Mouse (Mus musculus) hindbrain, embryonic 13.5 days (tissue): ENCODE results near the gene Ctla4. TPM values are rescaled to one million over a fixed set of nuclear protein-coding genes. Genes with fewer than 3 reads are reported as not detected.
A peak's percentile ranks its signal among the peaks of the same experiment; 100 is the strongest.

ENCODE experiments used
- ATAC-seq: fragments of 200-750 bp; cut with Nextera tagmentation; 2 replicates; pipeline ENCODE4 v1.8.0; 2017; ENCODE audit warnings: moderate TSS enrichment; ENCODE audit not compliant: low FRiP score
- H3K27ac ChIP-seq: fragments of 300-500 bp; sonication (generic); 2 replicates; pipeline ENCODE4 v1.5.1; 2015; ENCODE audit warnings: inconsistent platforms, mild to moderate bottlenecking, moderate library complexity
- H3K27me3 ChIP-seq: fragments of 300-500 bp; sonication (generic); 2 replicates; pipeline ENCODE4 v1.6.1; 2015; ENCODE audit warnings: mild to moderate bottlenecking, inconsistent platforms
- H3K36me3 ChIP-seq: fragments of 300-500 bp; sonication (generic); 2 replicates; pipeline ENCODE4 v1.6.1; 2015; ENCODE audit warnings: mild to moderate bottlenecking, inconsistent platforms
- H3K4me1 ChIP-seq: fragments of 300-500 bp; sonication (generic); replicated peaks from 2 replicates; pipeline ENCODE4 v1.6.1; 2015; ENCODE audit warnings: inconsistent platforms
- H3K4me2 ChIP-seq: fragments of 300-500 bp; sonication (generic); 2 replicates; pipeline ENCODE4 v1.6.1; 2015; ENCODE audit warnings: inconsistent platforms, mild to moderate bottlenecking, moderate library complexity
- H3K4me3 ChIP-seq: fragments of 300-500 bp; sonication (generic); 2 replicates; pipeline ENCODE4 v1.5.1; 2015; ENCODE audit warnings: mild to moderate bottlenecking, inconsistent platforms
- H3K9ac ChIP-seq: fragments of 300-500 bp; sonication (generic); 2 replicates; pipeline ENCODE4 v1.6.1; 2015; ENCODE audit warnings: mild to moderate bottlenecking, inconsistent platforms
- H3K9me3 ChIP-seq: fragments of 300-500 bp; sonication (generic); 2 replicates; pipeline ENCODE4 v1.6.1; 2016; ENCODE audit warnings: inconsistent platforms
- WGBS: fragments of 180-500 bp; shearing (Covaris S2); methylation state at CpG from one replicate; pipeline ENCODE4 v1.1.7; 2015; 5-methylcytosine and 5-hydroxymethylcytosine counted together
- polyA plus RNA-seq: library from polyadenylated mRNA; unstranded; fragments of >200 nt; fragmentation: Nextera tagmentation; extraction: Ambion mirVana; gene quantifications from 2 replicates; pipeline ENCODE4 v1.2.1, GENCODE M21; 2015

The Ctla4 gene
- polyA plus RNA-seq, 1 experiment from 2014 or later = not detected

- H3K36me3 ChIP-seq = no peaks in the 10 kb centered on the region
- ATAC-seq = no peak
- WGBS = 59% methylated on average over 1 of the region's 1 CpGs
These were observed 22.9 kb downstream of the Ctla4 start for GRCm38 (mm10) chr1:60909746-60910145.

DNA sequence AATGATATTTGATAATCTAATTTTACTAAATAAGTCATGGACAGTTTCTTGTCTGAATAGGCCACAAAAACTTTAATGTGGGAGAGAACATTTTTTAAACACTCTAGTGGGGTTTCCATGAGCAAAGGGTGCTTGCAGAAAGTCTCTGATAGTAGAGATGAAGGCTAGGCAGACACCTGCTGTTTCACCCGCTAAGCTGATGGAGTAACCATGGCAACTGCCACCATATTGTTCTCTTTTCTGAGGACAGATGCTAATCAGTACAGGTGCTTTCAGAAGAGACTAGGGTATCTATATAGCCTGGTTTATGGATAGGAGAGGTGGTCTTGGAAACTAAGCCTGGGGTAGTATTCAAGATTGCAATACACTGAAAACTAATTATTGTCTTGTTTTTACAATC lies 24.0 kb downstream of the Ctla4 start:
- WGBS = 36% methylated on average over 1 of the region's 1 CpGs
- Histone ChIP-seq H3K9me3 (no peaks in the 10 kb centered on the region), H3K27me3 (no peaks in the 10 kb centered on the region), H3K4me2 (no peak overlapping the region), H3K4me1 (no peaks in the 10 kb centered on the region), H3K9ac (no peak overlapping the region), H3K36me3 (no peaks in the 10 kb centered on the region), H3K27ac (no peak overlapping the region), H3K4me3 (no peak overlapping the region)
- no peak for ATAC-seq

More at GRCm38 (mm10) chr1:60909746-60910145, 22.9 kb downstream of the Ctla4 start:
- no peak overlapping the region for H3K4me2 ChIP-seq
- no peaks in the 10 kb centered on the region for H3K4me1 ChIP-seq
- H3K9ac ChIP-seq = no peak overlapping the region
- no peak overlapping the region for H3K27ac ChIP-seq
- H3K27me3 ChIP-seq = no peaks in the 10 kb centered on the region
- H3K4me3 ChIP-seq = no peak overlapping the region
- H3K9me3 ChIP-seq = no peaks in the 10 kb centered on the region

- Histone ChIP-seq H3K4me1 (no peaks in the 10 kb centered on the region), H3K4me2 (no peak overlapping the region), H3K9ac (no peak overlapping the region), H3K9me3 (no peaks in the 10 kb centered on the region), H3K27me3 (no peaks in the 10 kb centered on the region), H3K36me3 (no peaks in the 10 kb centered on the region), H3K4me3 (no peak overlapping the region), H3K27ac (no peak overlapping the region)
- 90% methylated on average over 3 of the region's 3 CpGs for WGBS
- ATAC-seq = no peak
These were observed 24.8 kb downstream of the Ctla4 start for GRCm38 (mm10) chr1:60911631-60912030.

DNA sequence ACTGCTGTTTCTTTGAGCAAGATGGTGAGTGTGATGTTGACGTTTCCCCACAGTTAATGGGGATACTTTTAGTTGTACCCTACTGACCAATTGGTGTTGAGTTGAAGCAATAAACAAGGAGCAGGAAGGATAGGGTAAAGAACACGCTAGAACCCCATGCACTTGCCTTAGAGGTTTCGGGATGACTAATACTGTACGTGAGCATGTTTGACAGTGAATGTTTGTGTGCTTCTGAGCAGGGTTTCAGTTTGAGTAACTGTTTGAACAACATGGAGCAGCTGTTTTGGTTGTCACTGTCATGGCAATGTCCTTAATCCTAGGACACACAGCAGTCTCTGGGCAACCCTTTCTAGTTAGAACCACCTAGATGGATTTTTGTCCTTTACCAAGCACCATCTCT lies 26.5 kb downstream of the Ctla4 start:
- H3K9me3 ChIP-seq = no peaks in the 10 kb centered on the region
- H3K27ac ChIP-seq = no peak overlapping the region
- no peak overlapping the region for H3K9ac ChIP-seq
- no peak overlapping the region for H3K4me2 ChIP-seq
- WGBS = 90% methylated on average over 4 of the region's 4 CpGs
- no peaks in the 10 kb centered on the region for H3K36me3 ChIP-seq
- H3K4me3 ChIP-seq = no peak overlapping the region
- H3K4me1 ChIP-seq = no peaks in the 10 kb centered on the region
- H3K27me3 ChIP-seq = no peaks in the 10 kb centered on the region
- no peak for ATAC-seq

DNA sequence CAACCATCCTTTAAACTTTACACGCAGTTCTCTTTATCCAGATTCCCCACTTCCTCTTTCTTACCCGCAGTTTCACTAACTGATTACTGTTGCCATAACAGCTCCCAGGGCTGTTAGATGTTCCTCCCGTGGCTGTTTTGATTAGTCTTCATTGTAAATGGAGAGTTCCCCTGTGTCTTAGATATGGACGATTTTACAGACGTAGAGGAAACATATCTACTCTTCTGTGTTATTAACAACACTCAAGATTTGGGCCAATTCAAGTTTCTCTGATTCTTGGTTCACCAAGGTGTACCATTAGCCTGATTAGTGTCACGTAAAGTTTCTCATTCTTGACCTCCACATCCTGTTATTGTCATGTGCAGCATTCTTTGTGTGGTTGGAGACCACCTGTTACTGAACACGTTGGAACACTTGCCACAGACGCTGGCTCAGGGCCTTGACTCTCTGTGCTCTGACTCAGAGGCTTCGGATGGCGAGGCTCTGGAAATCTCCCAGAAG lies 29.5 kb downstream of the Ctla4 start:
- 79% methylated on average over 10 of the region's 10 CpGs for WGBS
- Histone ChIP-seq H3K27me3 (no peaks in the 10 kb centered on the region), H3K4me3 (no peak overlapping the region), H3K9me3 (no peaks in the 10 kb centered on the region), H3K9ac (no peak overlapping the region), H3K27ac (no peak overlapping the region), H3K4me1 (peaks cover 13% of the 10 kb centered on the region), H3K36me3 (no peaks in the 10 kb centered on the region), H3K4me2 (no peak overlapping the region)
- no peak for ATAC-seq

GRCm38 (mm10) chr1:60920493-60921355 lies 33.9 kb downstream of the Ctla4 start:
- H3K4me2 ChIP-seq = no peak overlapping the region
- no peak overlapping the region for H3K4me3 ChIP-seq
- ATAC-seq = 0 out of 2 replicates have a peak, but pooled peaks have one; percentile 43
- H3K4me1 ChIP-seq = peaks cover 16% of the 10 kb centered on the region
- H3K27ac ChIP-seq = peak overlapping the region; percentile 30; the same call in 1 of the 2 replicates
- no peaks in the 10 kb centered on the region for H3K9me3 ChIP-seq
- H3K27me3 ChIP-seq = no peaks in the 10 kb centered on the region
- 75% methylated on average over 24 of the region's 24 CpGs for WGBS
- no peaks in the 10 kb centered on the region for H3K36me3 ChIP-seq
- H3K9ac ChIP-seq = no peak overlapping the region

GRCm38 (mm10) chr1:60929036-60929435 lies 42.2 kb downstream of the Ctla4 start:
- Histone ChIP-seq H3K27ac (no peak overlapping the region), H3K27me3 (no peaks in the 10 kb centered on the region), H3K9ac (no peak overlapping the region), H3K36me3 (no peaks in the 10 kb centered on the region), H3K9me3 (no peaks in the 10 kb centered on the region), H3K4me1 (no peaks in the 10 kb centered on the region), H3K4me2 (no peak overlapping the region), H3K4me3 (no peak overlapping the region)
- ATAC-seq = no peak
- 95% methylated on average over 3 of the region's 3 CpGs for WGBS

- Histone ChIP-seq H3K4me3 (no peak overlapping the region), H3K9ac (no peak overlapping the region), H3K27ac (no peak overlapping the region), H3K4me2 (no peak overlapping the region), H3K36me3 (no peaks in the 10 kb centered on the region), H3K27me3 (no peaks in the 10 kb centered on the region), H3K9me3 (no peaks in the 10 kb centered on the region), H3K4me1 (no peaks in the 10 kb centered on the region)
- WGBS = 85% methylated on average over 7 of the region's 7 CpGs
- no peak for ATAC-seq
These were observed 43.6 kb downstream of the Ctla4 start for GRCm38 (mm10) chr1:60930397-60930796.

GRCm38 (mm10) chr1:60935968-60936581 lies 49.3 kb downstream of the Ctla4 start:
- no peaks in the 10 kb centered on the region for H3K9me3 ChIP-seq
- peak; percentile 65; the same call in 1 of the 2 replicates for ATAC-seq
- no peaks in the 10 kb centered on the region; the same call in none of the 2 replicates for H3K4me1 ChIP-seq
- H3K9ac ChIP-seq = no peak overlapping the region
- 49% methylated on average over 8 of the region's 8 CpGs for WGBS
- no peaks in the 10 kb centered on the region for H3K36me3 ChIP-seq
- no peak overlapping the region for H3K27ac ChIP-seq
- H3K27me3 ChIP-seq = no peaks in the 10 kb centered on the region
- peak overlapping the region; percentile 3; the same call in 1 of the 2 replicates for H3K4me2 ChIP-seq
- H3K4me3 ChIP-seq = no peak overlapping the region

- H3K4me3 ChIP-seq = no peak overlapping the region
- H3K4me1 ChIP-seq = no peaks in the 10 kb centered on the region; the same call in none of the 2 replicates
- no peak overlapping the region for H3K4me2 ChIP-seq
- H3K9ac ChIP-seq = no peak overlapping the region
- H3K27me3 ChIP-seq = no peaks in the 10 kb centered on the region
- H3K9me3 ChIP-seq = no peaks in the 10 kb centered on the region
- ATAC-seq = no peak
- WGBS = 88% methylated on average over 6 of the region's 6 CpGs
- no peaks in the 10 kb centered on the region for H3K36me3 ChIP-seq
- no peak overlapping the region for H3K27ac ChIP-seq
These were observed 50.3 kb downstream of the Ctla4 start for GRCm38 (mm10) chr1:60936963-60937711.

DNA sequence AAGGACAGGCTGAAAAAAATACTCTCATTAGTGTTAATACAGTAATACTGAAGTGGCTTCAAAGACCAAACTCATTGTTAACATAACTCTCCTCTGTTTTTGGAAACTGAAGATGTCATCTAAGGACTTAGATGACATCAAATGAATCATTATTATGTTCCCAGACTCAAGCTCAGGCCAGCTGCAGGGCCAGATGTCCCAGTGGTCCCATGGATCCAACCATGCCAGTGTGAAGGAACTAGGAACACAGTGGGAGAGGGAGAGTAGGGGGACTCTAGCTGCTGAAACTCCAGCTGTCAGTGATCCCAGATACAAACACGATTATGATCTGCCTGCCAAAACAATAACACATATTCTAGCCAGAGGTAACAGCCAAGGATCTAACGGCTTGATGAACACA lies 51.5 kb downstream of the Ctla4 start:
- Histone ChIP-seq H3K36me3 (no peaks in the 10 kb centered on the region), H3K9me3 (no peaks in the 10 kb centered on the region), H3K4me2 (no peak overlapping the region), H3K27ac (no peak overlapping the region), H3K4me3 (no peak overlapping the region), H3K27me3 (no peaks in the 10 kb centered on the region), H3K4me1 (no peaks in the 10 kb centered on the region; the same call in none of the 2 replicates), H3K9ac (no peak overlapping the region)
- ATAC-seq = no peak
- 87% methylated on average over 2 of the region's 2 CpGs for WGBS

- no peaks in the 10 kb centered on the region for H3K9me3 ChIP-seq
- H3K4me1 ChIP-seq = no peaks in the 10 kb centered on the region; the same call in none of the 2 replicates
- H3K27me3 ChIP-seq = no peaks in the 10 kb centered on the region
- H3K27ac ChIP-seq = no peak overlapping the region
- no peaks in the 10 kb centered on the region for H3K36me3 ChIP-seq
- H3K9ac ChIP-seq = no peak overlapping the region
- WGBS = 87% methylated on average over 5 of the region's 5 CpGs
- no peak overlapping the region for H3K4me3 ChIP-seq
- no peak overlapping the region for H3K4me2 ChIP-seq
- no peak for ATAC-seq
These were observed 52.2 kb downstream of the Ctla4 start for GRCm38 (mm10) chr1:60938974-60939373.
